Mouse (Mus musculus) thymus, postnatal 25 days (tissue): Measurements from ENCODE around the gene Synrg.

Experiments
- DNase-seq: peaks from one replicate; pipeline ENCODE4 v3.0.0; 2022

Synrg gene

GRCm38 (mm10) chr11:83993428-83993827 is 29.2 kb downstream of the Synrg start:
- DNase-seq: no peak

DNA sequence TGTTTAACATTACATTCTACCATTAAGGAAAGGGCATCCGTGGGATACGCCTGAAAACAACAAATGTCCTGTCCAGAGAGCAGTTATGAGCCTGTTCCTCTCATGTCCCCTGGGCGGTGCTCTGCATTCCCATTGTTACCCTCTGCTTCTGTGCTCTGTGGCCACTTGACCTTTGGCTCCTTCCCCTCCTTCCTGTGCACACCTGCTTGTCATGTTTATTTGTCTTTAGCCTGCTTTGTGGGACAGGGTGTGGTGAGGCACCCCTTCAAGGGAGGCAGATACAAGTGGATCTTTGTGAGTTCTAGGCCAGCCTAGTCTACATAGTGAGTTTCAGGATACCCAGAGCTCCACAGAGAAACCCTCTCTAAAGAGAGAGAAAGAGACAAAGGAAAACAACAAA is 30.3 kb downstream of the Synrg start:
- DNase-seq: no peak

GRCm38 (mm10) chr11:83995535-83995950 is 31.3 kb downstream of the Synrg start:
- no peak for DNase-seq

DNA sequence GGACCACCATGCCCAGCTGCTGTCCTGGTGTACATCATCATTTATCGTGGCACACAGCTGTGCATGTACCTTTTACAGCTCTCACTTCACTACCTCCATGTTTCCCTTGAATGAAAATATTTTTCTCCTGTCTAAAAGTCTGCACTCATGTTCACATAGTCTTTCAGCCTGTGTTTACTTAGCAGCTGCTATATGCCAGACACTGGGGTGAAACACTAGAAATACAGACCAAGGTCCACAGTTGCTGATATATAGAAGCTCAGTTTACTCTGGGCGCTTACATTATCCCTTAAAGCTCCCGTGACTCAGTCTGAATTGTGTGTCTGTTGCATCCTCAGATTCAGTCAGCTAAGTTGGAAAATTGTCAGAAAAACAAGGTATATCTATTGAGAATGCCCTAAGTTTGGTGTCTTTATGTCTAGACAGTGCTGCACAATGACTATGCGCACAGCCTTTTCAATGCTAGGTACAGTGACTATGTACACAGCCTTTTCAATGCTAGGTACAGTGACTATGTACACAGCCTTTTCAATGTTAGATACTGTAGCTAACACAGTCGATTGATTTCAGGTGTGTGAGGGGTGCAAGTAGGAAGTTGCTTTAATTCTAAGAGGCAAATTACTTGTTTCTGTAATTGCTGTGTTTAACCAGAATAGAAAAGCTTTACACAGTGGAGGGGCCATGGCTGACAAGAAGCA is 33.1 kb downstream of the Synrg start:
- no peak for DNase-seq

DNA sequence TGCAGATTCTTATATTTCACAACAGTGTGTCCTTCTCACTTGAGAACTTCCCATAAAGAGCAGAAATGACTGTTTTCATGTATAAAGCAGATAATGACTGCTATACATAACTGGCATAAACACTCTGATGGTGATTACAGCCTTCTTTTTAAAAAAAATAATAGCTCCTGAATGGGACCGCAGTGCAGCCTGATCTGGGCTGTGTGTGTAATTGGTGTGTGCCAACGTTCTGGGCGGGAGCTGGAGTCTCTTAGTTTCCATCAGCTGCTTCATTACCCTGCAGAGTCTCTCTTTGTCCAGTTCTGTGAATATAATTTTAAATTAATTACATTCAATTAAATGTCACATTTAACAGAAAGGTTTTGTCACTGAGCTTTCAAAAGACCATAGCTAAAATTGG is 34.8 kb downstream of the Synrg start:
- no peak for DNase-seq

DNA sequence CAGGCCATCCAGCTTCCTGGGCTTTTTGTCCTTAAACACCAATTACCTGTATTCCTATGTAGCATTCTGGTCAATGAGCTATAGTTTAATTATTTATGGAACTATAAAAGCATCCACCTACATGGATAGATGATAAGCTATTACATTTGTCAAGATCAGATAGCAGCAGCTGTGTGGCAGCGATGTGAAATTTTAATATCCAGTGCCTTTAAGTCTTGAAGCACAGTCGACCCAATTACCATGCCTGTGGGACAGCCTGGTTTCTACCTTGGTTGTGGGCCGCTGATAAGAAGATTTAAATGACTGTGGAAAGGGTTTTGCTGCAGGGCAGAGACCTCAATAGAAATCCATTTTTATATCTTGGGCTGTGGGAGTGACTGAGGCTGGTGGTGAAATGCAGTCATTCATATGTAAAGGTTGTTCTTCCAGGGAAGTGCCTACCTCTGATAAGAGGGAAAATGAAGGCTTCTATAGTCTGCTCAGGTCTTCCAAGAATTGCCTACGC is 35.2 kb downstream of the Synrg start:
- no peak for DNase-seq

DNA sequence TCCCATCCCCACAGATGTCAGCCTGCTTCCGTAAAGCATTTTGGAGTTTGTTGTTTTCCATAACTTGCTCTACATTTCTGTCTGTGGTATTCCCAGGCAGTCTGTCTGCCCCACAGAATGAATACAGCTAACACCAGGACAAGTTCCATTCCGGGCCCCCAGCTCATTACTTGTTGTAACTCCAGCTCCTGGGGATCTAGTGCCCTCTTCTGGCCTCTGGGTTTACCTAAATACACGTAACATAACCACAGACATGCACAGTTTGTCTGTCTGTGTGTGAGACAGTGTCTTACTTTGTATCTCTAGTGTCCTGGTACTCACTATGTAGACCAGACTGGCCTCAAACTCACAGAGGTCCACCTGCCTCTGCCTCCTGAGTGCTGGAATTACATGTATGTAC is 37.0 kb downstream of the Synrg start:
- DNase-seq: no peak

DNA sequence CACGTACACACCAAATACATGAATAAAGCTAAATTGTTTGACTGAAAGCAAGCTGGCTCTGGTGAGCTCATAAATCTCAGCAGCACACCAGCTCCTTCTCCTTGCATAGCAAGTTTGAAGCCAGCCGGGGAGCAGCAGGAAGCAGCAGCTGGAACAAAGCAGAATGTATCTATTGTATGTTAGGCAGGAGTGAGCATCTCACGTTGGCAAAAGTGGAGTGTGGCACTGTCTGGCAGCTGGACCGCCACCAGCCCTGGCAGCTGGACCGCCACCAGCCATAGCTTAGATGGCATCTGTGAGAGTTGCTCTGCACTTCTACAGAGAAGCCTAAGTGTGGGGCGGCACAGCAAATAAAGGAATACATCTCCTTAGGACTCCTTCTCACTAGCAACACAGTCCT is 39.8 kb downstream of the Synrg start:
- DNase-seq: no peak

DNA sequence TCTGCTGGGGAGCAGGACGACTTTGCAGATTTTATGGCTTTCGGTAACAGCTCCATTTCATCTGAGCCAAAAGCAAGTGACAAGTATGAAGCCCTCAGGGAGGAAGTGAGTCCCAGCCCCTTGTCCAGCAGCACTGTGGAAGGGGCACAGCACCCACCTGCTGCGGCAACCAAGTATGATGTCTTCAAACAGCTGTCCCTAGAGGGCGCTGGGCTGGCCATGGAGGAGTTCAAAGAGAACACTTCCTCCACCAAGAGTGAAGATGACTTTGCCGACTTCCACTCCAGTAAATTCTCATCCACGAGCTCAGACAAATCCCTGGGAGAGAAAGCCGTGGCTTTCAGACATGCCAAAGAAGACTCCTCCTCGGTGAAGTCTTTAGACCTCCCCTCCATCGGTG is 44.8 kb downstream of the Synrg start:
- peak; percentile 18 for DNase-seq

- no peak for DNase-seq
Observed at GRCm38 (mm10) chr11:84010411-84010810, 46.2 kb downstream of the Synrg start.

DNA sequence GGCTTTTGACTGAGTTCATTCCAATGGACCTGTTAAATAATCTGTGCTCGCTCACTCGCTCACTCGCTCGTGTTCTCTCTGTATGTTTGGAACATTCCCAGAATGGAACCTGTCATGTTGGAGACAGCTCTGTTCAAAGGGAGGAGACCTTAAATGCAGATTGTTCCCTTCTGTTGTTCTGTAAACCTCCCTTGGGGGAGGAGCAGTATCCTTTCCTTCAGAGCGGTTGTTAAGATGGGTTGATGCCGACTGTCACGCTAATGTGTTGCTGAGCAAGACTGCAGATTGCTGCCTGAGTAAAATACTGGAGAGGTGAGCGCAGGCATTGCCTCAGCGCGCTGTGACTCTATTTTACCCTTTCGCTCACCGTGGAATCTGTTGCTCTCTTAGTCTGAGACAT is 46.8 kb downstream of the Synrg start:
- DNase-seq: no peak

GRCm38 (mm10) chr11:84011576-84011975 is 47.3 kb downstream of the Synrg start:
- DNase-seq: no peak

DNA sequence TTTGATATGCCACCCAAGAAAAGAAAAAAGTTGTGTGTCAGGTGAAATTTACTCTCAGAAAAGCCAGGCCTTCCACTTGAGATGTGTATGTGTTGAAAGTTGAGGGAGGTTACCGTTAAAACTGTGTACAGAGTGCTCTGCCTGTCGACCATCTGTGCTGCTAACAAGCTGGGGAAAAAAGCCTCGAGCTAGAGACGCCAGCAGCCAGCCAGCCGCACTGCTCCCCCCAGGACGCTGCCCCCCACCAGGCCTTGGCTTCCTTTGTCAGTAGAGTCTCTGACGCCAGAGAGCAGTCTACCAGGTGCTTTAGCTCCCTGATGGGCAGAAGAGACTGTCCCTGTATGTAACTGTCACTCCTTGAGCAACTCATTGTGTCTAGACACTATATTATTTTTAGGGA is 48.9 kb downstream of the Synrg start:
- peak; percentile 66 for DNase-seq

GRCm38 (mm10) chr11:84016147-84016809 is 52.0 kb downstream of the Synrg start:
- no peak for DNase-seq

DNA sequence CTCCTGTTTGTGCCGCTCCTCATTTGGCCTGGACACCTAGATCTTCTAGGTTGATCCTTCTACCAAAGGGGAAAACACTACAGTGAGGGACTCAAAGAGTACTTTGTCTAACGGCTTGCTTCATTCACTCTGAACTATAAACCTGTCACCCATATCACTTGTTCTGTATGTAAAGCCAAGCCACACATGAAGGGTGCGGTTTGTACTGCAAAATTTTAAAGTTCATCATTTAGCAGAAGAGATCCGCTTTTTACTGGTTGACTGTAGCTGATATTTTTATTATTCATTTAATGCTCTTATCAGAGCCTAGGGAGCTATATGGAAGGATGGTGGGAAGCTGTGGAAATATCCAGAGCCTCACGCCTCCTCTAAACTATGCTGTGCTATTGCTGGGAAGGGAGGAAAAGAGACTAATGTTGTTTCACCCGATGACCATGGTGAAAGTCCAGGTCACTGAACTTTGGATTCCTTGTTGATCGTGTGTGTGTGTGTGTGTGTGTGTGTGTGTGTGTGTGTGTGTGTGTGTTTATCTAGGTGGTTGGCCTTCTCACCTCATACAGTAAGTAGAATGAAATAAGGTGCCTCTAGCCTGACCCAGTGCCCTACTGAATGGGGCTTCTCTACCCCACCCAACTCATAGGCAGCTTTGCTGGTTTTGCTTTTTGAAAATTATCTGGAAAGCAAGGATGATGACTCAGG is 52.7 kb downstream of the Synrg start:
- no peak for DNase-seq

DNA sequence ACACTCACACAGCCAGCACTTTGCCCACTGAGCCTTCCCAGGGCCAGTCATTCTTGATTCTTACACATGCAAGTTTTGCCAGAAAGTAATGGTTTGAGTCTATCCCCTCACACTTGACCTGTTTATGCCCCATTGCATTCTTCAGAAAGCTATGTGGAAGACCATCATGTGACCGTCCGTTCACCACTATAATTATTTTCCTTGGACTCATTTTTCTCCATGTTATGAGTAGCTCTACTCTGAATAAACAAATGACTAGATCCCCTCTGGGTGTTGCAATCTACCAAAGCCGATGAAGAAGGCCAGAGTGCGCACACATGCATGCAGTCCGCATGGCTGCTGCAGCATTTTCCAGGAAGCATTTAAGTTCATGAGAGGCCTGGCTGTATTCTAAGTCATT is 63.0 kb downstream of the Synrg start:
- DNase-seq: no peak

GRCm38 (mm10) chr11:84028271-84029028 is 64.2 kb downstream of the Synrg start:
- no peak for DNase-seq

DNA sequence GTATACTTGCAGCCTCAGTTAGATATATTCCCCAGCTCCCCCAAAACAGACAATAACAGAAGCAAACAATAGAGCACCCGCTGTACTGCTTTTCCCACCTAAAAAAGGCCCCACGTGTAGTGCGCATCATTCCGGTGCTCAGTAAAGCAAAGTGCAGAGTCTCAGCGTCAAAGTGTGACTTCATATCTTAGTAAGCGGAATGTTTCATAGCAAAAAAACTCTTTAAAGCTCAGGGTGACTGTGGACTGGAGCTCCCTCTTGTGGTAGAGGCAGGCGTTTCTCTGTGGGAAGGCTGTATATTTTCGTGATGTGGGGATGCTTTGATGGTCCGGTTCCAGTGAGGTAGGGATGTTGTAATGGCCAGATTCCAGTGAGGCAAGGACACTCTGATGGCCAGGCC is 67.7 kb downstream of the Synrg start:
- DNase-seq: peak; percentile 59

GRCm38 (mm10) chr11:84032559-84032958 is 68.3 kb downstream of the Synrg start:
- DNase-seq: no peak

DNA sequence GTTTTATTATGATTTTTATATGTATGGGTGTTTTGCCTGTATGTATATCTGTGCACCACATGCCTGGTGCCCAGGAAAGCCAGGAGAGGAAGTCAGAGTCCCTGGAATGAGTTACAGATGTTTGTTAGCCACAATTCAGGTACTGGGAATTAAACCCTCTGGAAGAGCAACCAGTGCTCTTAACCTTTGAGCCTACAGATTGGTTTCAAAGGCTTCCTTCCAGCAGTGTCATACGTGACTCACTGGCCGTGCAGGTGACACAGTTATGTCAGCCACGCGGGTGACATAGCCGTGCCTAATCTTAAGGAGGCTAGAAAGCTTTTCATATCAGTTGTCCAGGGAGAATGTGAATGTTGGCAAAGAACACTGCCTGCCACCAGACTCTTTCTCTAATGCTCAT is 69.4 kb downstream of the Synrg start:
- no peak for DNase-seq

DNA sequence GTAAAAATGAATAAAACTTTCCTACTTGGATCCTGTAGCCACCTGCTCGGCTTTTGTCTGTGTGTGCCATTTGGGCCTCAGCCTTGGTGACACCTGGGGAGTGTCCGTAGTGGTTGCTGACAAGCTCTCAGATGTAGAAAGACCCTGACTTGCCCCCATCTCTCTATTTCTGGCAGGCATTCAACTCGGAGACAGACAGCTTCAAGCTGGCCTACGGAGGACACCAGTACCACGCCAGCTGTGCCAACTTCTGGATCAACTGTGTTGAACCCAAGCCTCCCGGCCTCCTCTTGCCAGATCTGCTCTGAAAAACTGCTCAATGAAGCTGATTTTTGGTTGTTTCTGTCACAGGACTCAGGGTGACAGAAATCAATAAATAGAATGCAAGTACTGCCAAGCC is 76.4 kb downstream of the Synrg start:
- no peak for DNase-seq

DNA sequence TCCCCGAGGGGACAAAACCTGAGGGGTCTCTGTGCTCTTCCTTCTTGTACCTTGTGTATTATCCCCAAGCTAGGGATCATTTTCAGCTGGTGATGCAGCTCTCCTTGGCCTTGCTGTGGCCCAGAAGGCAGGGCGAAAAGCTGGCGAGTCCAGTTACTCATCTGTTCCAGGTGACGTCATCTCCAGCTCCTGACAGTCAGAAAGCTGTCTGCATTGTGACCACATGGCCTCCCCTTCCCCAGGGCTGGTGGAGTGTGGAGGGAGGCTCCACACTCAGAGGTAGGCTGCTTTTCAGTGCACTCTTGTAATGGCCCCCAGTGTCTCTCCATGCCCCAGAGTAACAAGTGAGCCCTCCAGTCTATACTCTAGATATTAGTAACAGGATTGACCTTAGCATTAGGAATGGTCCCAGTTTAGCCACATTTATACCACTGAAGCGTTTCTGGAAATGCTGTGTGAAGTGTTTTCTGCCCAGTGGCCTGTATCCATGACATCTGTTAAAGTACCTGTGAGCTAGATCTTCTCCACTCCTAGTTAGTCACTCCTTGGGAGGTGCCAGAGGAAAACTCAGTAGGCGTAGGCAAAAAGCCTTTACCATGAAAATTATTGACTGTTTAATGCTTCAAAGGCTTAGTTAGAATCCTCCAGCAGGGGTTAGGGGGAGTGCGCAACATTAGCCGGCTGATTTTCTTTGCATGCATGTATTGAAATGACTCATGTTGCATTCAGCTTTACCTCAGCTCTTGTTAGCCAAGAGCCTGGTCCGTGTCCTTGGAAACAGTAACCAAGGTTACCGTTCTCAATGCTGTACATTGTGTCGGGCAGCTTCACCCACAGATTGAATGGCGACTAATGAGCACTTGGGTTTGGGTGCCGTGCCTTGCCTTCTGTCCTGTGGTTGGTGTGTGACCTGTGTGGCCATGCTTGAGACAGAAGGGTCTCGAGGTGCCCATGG is 78.9 kb downstream of the Synrg start:
- no peak for DNase-seq
